Mouse (Mus musculus) lung, postnatal 36 days (tissue): ENCODE measurements around the gene Tns4.
A peak's percentile ranks its signal among the peaks of the same experiment; 100 is the strongest.

Experiments
- DNase-seq: peaks from one replicate; pipeline ENCODE4 v3.0.0; 2022; ENCODE audit warnings: mixed read lengths

Gene Tns4

GRCm38 (mm10) chr11:99089077-99089601, at the start of gene Tns4:
Gene Tns4, minus strand, starts transcription at chr11:99089306.
- DNase-seq: peak; percentile 39

DNA sequence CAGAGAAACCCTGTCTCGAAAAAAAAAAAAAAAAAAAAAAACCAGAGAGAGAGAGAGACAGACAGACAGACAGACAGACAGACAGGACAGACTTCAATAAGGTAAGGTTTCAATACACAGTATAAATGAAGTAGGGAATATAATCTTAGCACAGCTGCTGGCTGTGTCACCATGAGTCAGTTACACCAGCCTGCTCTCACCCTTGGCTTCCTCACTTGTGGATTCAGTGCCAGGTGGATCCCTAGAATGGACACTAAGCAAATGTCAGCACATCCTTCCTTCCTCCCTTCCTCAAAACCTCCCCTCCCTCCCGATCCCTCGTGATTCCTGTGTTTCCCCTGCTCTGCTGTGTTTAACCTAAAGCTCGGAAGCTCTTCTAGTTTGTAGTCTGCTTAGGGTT, 48.3 kb upstream of the Tns4 start:
- DNase-seq: no peak

GRCm38 (mm10) chr11:99136961-99137360, 47.9 kb upstream of the Tns4 start:
- no peak for DNase-seq

DNA sequence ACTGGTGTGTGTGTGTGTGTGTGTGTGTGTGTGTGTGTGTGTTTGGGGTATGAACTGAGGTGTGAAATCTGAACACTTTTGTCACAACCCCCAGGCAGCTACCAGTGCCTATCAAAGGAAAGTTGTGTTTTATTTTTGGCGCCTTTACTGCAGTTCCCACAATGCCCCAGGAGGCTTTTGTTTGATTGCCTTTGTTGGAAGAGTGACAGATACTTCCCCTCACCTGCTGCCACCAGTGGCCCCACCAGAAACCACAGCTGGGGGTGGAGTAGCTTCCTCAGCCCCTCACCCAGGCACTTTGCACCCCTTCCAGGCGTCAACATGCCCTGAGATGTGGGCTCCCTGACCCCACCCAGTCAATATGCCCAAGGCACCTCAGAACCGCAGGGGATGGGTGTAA, 47.3 kb upstream of the Tns4 start:
- peak; percentile 39 for DNase-seq

GRCm38 (mm10) chr11:99135047-99135440, 45.9 kb upstream of the Tns4 start:
- DNase-seq: no peak

GRCm38 (mm10) chr11:99134266-99135046, 45.4 kb upstream of the Tns4 start:
- no peak for DNase-seq

- DNase-seq: no peak
These were observed 44.3 kb upstream of the Tns4 start for GRCm38 (mm10) chr11:99133285-99133897.

DNA sequence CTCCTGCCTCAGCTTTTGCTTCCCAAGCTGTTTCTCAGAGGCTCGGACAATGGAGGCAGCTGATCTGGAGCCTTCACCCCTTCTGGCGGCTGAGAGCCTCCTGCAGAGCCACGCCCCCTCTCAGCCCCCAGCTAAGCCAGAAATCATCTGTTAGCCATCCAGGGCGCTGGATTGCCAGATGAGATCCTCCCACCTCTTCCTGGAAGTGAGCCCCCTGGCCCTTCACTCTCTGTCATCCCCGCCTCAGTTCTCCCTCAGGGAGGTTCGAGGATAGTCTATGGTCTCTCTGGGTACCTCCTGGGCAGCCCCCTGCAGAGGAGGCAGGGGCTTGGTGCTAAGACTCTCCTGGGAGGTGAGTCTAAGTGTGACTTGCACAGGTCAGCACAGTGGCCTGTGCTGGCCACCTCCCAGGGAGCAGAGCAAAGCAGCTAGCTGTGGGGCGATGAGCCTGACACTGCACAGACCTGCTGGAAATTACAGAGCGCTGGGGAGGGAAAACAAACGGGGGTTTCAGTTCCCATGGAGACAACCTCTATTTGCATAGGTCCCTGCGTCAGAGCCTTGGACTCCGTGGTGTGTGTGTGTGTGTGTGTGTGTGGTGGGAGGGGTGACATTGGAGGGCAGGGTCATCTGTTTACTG, 43.1 kb upstream of the Tns4 start:
- peak; percentile 41 for DNase-seq

DNA sequence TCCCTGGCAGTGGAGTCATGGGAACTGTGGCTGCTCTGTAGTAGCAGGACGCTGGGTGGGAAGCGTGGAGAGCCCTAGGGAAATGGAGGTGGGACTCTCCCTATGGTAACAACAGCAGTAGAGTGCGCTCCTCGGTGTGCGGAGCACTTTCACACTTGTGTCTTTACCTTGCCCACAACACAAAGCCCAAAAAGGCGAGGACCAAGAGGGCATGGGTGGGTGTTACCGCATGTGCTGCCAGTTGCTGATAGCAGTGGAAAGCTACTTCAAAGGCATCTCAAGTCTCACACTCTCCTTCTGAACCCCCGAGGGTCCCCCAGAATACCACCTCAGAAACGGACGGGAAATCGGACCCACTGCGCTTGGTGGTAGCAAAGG, 42.3 kb upstream of the Tns4 start:
- no peak for DNase-seq

DNA sequence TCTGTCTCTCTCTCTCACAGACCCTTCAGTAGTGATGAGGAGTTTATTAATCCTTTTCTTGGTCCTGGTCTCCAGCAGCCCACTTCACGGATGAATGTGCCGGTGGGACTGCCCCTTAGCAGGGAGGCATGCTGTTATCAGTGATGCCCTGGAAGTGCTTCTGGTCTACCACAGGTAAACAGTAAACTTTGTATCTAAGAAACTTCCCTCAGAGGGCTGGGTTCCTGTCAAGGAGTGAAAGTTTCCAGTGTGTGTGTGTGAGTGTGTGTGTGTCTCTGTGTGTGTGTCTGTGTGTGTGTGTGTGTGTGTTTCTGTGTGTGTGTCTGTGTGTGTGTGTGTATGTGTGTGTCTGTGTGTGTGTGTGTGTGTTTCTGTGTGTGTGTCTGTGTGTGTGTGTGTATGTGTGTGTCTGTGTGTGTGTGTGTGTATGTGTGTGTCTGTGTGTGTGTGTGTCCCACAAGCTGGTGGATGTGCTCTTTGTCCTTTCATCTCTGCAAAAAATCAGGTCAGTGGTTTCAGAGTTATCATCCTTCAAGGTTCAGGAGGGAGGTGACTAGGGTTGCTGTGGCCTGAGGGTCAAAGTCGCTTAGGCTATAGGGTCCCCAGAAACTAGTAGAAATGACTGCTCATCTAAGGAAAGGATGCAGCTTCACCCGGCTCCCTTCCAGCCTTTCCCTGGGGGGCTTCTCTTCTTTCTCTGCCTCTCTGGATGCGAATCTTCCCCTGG, 41.8 kb upstream of the Tns4 start:
- no peak for DNase-seq

GRCm38 (mm10) chr11:99129287-99129686, 40.2 kb upstream of the Tns4 start:
- DNase-seq: no peak

GRCm38 (mm10) chr11:99127785-99128682, 38.9 kb upstream of the Tns4 start:
- DNase-seq: peak; percentile 87

DNA sequence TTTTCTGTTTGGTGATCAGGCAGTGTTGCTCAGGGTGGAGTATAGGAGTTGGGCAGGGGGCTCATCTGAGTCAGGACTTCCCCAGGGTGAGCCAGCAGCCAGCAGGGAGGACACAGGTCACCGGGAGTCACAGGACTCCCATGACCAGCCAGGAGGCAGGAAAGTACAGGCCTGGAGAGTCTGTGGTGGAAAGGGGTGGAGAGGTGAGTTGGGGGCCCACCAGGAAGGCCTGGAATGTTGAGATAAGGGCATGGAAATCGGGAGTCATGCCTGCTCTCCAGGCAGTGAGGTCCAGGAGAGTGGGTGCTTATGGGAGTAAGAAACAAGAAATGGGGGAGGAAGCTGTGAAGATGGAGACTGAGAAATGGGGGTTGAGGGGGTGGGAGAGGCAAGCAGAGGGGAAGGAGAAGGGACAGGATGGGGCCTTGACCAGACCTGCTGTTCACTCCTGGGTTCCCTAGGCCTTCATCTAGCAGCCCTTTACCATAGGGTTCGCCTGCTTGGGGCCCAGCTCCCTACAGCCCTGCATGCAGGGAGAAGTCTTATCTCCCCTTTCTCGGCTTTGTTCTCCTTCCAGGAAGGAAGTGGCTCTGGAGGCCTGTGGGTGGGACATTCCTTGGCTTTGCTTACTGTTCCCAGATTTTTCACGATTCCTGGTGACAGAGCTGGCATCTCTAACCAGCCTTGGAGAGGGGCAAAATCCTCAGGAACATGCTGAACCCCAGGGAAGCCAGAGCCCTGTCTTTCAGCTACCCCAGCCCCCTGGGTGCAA, 37.6 kb upstream of the Tns4 start:
- peak; percentile 79 for DNase-seq

DNA sequence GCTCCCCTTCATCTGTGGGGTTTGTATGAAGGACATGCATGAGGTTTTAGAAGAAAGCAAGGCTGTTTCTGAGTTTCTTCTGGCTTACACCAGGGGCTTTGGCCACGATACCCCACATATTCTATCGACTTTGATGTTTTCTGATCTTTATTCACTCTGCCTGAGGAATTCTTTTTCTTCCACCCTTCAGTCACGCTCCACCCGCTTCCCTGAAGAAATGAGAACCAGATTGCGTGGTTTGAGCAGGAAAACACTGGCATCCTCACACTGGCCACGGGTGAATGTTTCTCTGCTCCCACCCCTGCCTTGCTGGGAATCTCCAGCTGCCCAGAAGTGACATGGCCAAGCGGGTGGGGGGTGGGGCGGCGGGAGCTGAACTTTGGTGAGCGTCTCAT, 35.5 kb upstream of the Tns4 start:
- DNase-seq: no peak

- DNase-seq: peak; percentile 92
These were observed 35.0 kb upstream of the Tns4 start for GRCm38 (mm10) chr11:99123977-99124634.

DNA sequence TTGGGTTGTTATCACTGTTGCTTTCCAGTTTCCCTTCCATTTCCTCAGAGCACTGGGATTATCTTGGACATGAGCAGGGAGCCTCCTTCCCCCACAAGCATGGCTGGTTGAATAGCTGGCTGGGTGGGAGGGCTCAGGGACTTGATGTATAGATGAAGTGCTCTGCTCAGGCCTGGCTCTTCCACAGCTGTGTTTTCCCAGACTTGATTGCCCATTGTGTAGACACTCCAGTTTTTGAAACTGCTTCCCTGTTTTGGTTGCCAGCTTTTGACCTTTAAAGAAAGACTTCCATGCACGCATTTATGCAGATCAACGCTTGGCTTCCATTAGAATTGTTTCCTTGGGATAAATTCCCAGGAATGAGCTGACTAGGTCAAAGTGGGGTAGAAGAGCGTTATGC, 33.6 kb upstream of the Tns4 start:
- no peak for DNase-seq

- DNase-seq: no peak
These were observed 32.1 kb upstream of the Tns4 start for GRCm38 (mm10) chr11:99121218-99121631.

- DNase-seq: no peak
These were observed 31.6 kb upstream of the Tns4 start for GRCm38 (mm10) chr11:99120524-99121217.

DNA sequence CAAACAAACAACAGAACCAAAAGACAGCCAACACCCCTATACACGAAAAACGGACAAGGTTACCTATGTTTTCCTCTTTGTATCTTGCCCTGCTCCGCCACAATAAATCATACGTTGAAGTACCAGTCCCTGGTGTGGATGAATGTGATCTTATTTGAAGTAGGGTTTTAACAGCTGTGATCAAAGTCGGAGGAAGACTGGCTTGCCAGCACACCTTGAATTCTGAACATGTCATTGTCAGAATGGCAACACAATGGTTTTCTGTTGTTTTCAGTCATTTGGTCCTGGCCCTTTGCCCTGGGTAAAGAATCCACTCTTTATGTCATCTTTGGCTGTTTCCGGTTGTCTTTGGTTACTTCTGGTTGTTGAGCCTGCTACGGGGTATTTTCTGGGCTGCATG, 29.9 kb upstream of the Tns4 start:
- no peak for DNase-seq

- no peak for DNase-seq
These were observed 29.3 kb upstream of the Tns4 start for GRCm38 (mm10) chr11:99118420-99118819.
